Mouse (Mus musculus) limb, embryonic 11.5 days (tissue): Measurements from ENCODE around the gene Dpy19l1. TPM values are rescaled to one million over a fixed set of nuclear protein-coding genes. Genes with fewer than 3 reads are reported as not detected.

Experiments used
- ATAC-seq: fragments of 200-750 bp; cut with Nextera tagmentation; 2 replicates; pipeline ENCODE4 v1.8.0; 2017; ENCODE audit warnings: low read depth; ENCODE audit not compliant: insufficient number of reproducible peaks, low FRiP score, low TSS enrichment
- DNase-seq: peaks from one replicate; pipeline ENCODE4 v3.0.0-alpha.2; 2015; ENCODE audit warnings: low spot score
- H3K27ac ChIP-seq: fragments of 300-500 bp; sonication (generic); replicated peaks from 2 replicates; pipeline ENCODE4 v1.5.1; 2014; ENCODE audit warnings: low read depth, mild to moderate bottlenecking, low read length
- H3K27me3 ChIP-seq: fragments of 300-500 bp; sonication (generic); 2 replicates; pipeline ENCODE4 v1.6.1; 2014; ENCODE audit warnings: mild to moderate bottlenecking, low read length, mixed read lengths; ENCODE audit not compliant: control insufficient read depth, insufficient read depth
- H3K36me3 ChIP-seq: fragments of 300-500 bp; sonication (generic); 2 replicates; pipeline ENCODE4 v1.6.1; 2014; ENCODE audit warnings: mild to moderate bottlenecking, low read length, moderate library complexity, mixed read lengths; ENCODE audit not compliant: control insufficient read depth, insufficient read depth
- H3K4me1 ChIP-seq: fragments of 300-500 bp; sonication (generic); 2 replicates; pipeline ENCODE4 v1.6.1; 2014; ENCODE audit warnings: low read length, mixed read lengths; ENCODE audit not compliant: control insufficient read depth, insufficient read depth
- H3K4me2 ChIP-seq: fragments of 300-500 bp; sonication (generic); 2 replicates; pipeline ENCODE4 v1.6.1; 2014; ENCODE audit warnings: low read depth, mild to moderate bottlenecking, moderate library complexity; ENCODE audit not compliant: severe bottlenecking
- H3K4me3 ChIP-seq: fragments of 300-500 bp; sonication (generic); 2 replicates; pipeline ENCODE4 v1.5.1; 2014; ENCODE audit warnings: low read depth, low read length
- H3K9ac ChIP-seq: fragments of 300-500 bp; sonication (generic); 2 replicates; pipeline ENCODE4 v1.6.1; 2014; ENCODE audit warnings: mild to moderate bottlenecking, low read length
- H3K9me3 ChIP-seq: fragments of 300-500 bp; sonication (generic); 2 replicates; pipeline ENCODE4 v1.6.1; 2016; ENCODE audit warnings: low read length; ENCODE audit not compliant: control insufficient read depth
- WGBS: fragments of 180-500 bp; shearing (Covaris S2); extraction: QIAGEN DNeasy Blood & Tissue Kit; methylation state at CpG from one replicate; pipeline ENCODE4 v1.1.7; 2014; 5-methylcytosine and 5-hydroxymethylcytosine counted together
- polyA plus RNA-seq: library from polyadenylated mRNA; unstranded; fragments of >200 nt; fragmentation: Nextera tagmentation; extraction: Ambion mirVana; gene quantifications from 2 replicates; pipeline ENCODE4 v1.2.1, GENCODE M21; 2014

The Dpy19l1 gene
- polyA plus RNA-seq, 1 experiment from 2014 or later = 18.7 TPM

DNA sequence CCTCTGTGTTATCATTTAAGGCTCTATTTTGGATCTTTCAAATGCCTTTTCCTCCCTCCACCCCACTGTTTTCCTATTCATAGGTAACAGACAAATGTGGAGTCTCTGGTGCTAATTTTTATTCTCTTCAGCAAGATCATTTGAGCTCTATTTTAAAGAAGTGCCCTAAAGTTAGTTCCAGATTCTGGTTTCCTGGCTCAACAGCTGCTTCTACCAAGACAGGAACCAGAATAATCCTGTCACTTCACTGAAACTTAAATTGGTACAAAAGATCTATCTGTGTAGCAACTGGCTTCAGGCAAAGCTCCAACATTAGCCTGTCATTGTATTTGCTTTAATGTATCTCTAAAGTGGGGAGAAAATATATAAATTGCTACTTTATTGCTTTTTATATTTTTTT, 3.6 kb upstream of the Dpy19l1 start:
- H3K4me1 ChIP-seq = 0 out of 2 replicates have a peak, but pooled peaks cover 2% of the 10 kb centered on the region
- H3K4me3 ChIP-seq = no peak overlapping the region
- no peak overlapping the region for H3K4me2 ChIP-seq
- DNase-seq = no peak
- no peak overlapping the region for H3K9ac ChIP-seq
- no peaks in the 10 kb centered on the region for H3K27me3 ChIP-seq
- ATAC-seq = no peak
- H3K27ac ChIP-seq = no peak overlapping the region
- H3K9me3 ChIP-seq = no peaks in the 10 kb centered on the region
- no peaks in the 10 kb centered on the region for H3K36me3 ChIP-seq

DNA sequence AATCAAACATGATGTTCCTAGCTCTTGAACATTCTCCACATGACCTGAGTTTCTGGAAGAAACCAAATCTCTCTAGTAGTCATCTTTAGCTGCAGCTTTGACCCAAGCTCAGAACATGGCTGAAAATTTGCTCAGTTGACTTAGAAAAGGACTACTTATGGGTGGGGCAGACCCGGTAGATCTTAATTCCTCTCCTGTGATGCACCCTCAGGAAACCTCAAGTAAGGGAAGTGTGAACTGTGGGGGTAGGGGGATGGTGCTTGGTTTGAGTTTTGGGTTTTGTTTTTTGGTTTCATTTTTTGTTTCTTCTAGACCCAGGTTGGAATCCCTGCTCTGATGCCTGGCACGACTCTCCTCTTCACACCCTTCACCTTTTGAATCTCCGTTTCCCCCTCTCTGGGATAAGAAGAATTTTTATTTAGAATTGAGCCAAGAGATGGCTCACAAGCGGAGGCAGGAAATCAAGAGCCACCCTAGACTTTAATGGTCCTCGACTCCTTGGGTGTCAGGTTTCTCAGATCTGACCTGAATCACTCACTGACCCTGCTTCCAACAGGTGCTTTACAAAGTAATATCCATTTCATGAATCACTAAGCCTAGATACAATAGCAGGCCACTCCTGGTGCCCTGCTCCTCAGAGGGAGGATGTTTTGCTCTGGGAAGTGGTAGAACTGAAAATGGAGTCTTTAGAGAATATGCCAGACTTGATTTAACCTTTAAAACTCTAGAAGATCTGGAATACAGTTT, 2.2 kb upstream of the Dpy19l1 start:
- 50% methylated on average over 5 of the region's 5 CpGs for WGBS
- ATAC-seq = no peak

DNA sequence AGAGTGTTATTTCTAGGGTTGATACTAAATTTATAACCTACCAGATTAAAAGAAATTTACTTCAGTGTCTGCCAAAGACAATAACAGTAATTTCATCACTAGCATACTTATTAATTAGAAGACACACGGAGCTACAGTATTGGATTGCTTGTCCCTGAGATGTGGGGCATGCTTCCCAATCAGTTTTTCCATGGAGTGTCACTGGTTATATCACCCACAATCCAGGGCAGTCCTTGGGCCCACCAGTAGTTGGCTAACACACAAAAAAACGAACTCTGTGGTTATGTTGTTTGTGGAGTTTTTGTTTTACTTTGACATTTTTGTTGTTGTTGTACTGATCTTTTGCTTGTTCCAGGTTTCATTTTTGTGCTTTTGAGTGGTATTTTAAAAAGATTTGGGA, 1.4 kb upstream of the Dpy19l1 start:
- Histone ChIP-seq H3K27me3 (no peaks in the 10 kb centered on the region), H3K4me1 (0 out of 2 replicates have a peak, but pooled peaks cover 6% of the 10 kb centered on the region), H3K9ac (no peak overlapping the region), H3K27ac (no peak overlapping the region), H3K36me3 (no peaks in the 10 kb centered on the region; the same call in 1 of the 2 replicates), H3K4me3 (no peak overlapping the region), H3K9me3 (no peaks in the 10 kb centered on the region), H3K4me2 (no peak overlapping the region)
- 74% methylated on average over 2 of the region's 2 CpGs for WGBS
- no peak for ATAC-seq
- DNase-seq = no peak

More for the DNA sequence above, 2.2 kb upstream of the Dpy19l1 start:
- DNase-seq = no peak
- H3K4me2 ChIP-seq = no peak overlapping the region
- no peak overlapping the region for H3K27ac ChIP-seq
- no peak overlapping the region for H3K4me3 ChIP-seq
- H3K27me3 ChIP-seq = no peaks in the 10 kb centered on the region
- H3K9me3 ChIP-seq = no peaks in the 10 kb centered on the region
- H3K36me3 ChIP-seq = no peaks in the 10 kb centered on the region; the same call in 1 of the 2 replicates
- 0 out of 2 replicates have a peak, but pooled peaks cover 6% of the 10 kb centered on the region for H3K4me1 ChIP-seq
- H3K9ac ChIP-seq = no peak overlapping the region

DNA sequence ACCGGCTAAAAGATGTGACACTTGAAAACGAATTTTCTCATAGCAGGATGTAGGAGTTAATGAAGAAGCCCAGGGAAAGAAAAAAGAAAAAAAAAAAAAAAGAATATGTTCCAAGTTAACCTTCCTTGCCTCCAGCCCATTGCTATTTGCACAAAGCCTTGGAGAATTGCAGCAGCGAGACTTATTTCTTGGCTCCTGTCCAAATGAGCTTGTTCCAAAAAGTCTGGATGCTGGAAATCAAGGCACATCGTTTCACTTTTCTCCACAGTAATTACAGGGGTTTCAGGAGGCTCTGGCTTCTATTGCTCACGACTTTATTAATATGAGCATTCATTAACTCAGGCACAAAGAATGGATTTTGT, 899 bp upstream of the Dpy19l1 start:
- Histone ChIP-seq H3K4me3 (peak overlapping the region; percentile 64), H3K4me1 (0 out of 2 replicates have a peak, but pooled peaks cover 6% of the 10 kb centered on the region), H3K9me3 (no peaks in the 10 kb centered on the region), H3K36me3 (no peaks in the 10 kb centered on the region; the same call in 1 of the 2 replicates), H3K4me2 (peak overlapping the region; percentile 42), H3K27ac (no peak overlapping the region), H3K9ac (no peak overlapping the region), H3K27me3 (no peaks in the 10 kb centered on the region)
- ATAC-seq = no peak
- DNase-seq = no peak
- WGBS = 11% methylated on average over 5 of the region's 5 CpGs

DNA sequence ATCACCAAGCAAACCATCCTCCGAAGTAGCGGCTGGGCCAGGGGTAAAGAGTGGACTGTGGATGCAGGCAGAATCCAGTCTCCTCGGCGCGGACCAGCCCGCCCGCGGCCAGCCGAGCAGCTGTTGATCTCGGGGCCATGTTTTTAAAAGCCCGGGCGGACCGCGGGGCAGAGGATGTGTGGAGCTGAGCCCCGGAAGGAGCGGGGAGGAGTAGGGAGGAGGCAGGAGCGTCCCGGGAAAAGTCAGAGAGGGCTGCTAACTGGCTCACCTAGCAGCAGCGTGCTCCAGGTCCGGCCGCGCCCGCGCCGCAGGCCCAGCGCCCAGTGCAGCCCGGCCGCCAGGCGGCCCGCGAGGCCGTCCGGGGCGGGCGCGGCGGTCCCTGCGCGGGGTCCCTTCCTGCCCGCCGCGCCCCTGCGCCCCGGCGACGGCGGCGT, 352 bp downstream of the Dpy19l1 start:
- peak; percentile 83 for ATAC-seq

DNA sequence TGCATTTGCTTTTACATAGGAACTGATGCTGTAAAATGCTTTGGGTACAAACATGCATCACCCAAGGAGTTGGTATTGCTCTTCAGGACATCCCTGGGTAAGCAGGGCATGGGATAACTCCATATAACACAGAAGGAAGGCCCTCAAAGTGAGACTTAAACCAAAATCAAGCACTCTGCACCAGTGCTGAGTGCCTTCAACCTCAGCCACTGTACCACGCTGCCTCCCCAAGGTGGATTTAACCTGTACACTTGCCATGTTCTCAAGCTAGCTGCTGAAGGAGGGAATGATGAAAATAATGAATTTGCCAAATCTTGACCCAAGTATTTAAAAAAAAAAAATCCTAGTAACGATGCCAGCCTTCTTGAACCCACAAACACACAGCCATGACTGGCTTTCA, 1.3 kb downstream of the Dpy19l1 start:
- H3K27ac ChIP-seq = no peak overlapping the region
- no peak overlapping the region for H3K9ac ChIP-seq

More for the DNA sequence above, 352 bp downstream of the Dpy19l1 start:
- no peaks in the 10 kb centered on the region for H3K9me3 ChIP-seq
- H3K36me3 ChIP-seq = no peaks in the 10 kb centered on the region; the same call in 1 of the 2 replicates
- H3K4me1 ChIP-seq = 0 out of 2 replicates have a peak, but pooled peaks cover 6% of the 10 kb centered on the region
- H3K9ac ChIP-seq = peak overlapping the region; percentile 93
- 0% methylated on average over 32 of the region's 48 CpGs for WGBS
- H3K4me2 ChIP-seq = peak overlapping the region; percentile 59
- peak overlapping the region; percentile 64 for H3K4me3 ChIP-seq
- H3K27ac ChIP-seq = peak overlapping the region; percentile 82
- DNase-seq = peak; percentile 76
- H3K27me3 ChIP-seq = no peaks in the 10 kb centered on the region

DNA sequence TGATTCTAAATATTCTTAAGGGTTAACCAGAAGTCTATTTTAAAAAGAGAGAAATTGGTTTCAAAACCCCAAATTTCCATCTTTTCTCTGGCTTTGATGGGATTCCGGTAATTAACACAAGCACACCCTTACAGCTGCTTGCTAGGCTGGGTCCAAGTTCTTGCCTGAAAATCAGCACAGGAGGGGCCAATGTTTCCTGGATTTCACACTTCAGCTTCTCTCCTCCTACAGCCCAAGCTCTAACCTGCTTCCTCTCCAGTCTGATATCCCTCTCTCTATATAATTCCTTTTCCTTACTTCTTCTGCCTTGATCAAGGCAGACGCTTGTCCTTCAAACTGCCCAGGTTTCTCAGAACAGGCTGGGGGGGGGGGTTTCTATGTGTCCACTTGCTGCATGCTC, 6.7 kb downstream of the Dpy19l1 start:
- H3K9ac ChIP-seq = no peak overlapping the region
- 92% methylated on average over 2 of the region's 2 CpGs for WGBS
- no peaks in the 10 kb centered on the region; the same call in 1 of the 2 replicates for H3K36me3 ChIP-seq
- no peaks in the 10 kb centered on the region for H3K27me3 ChIP-seq
- 0 out of 2 replicates have a peak, but pooled peaks cover 2% of the 10 kb centered on the region for H3K4me1 ChIP-seq
- H3K4me3 ChIP-seq = no peak overlapping the region
- no peak overlapping the region for H3K27ac ChIP-seq
- DNase-seq = no peak
- H3K9me3 ChIP-seq = no peaks in the 10 kb centered on the region
- no peak overlapping the region for H3K4me2 ChIP-seq
- ATAC-seq = no peak

More for the DNA sequence above, 1.3 kb downstream of the Dpy19l1 start:
- Histone ChIP-seq H3K36me3 (no peaks in the 10 kb centered on the region; the same call in 1 of the 2 replicates), H3K27me3 (no peaks in the 10 kb centered on the region), H3K4me3 (peak overlapping the region; percentile 64), H3K9me3 (no peaks in the 10 kb centered on the region), H3K4me2 (peak overlapping the region; percentile 59), H3K4me1 (0 out of 2 replicates have a peak, but pooled peaks cover 6% of the 10 kb centered on the region)
- ATAC-seq = no peak
- 47% methylated on average over 2 of the region's 2 CpGs for WGBS
- peak; percentile 28 for DNase-seq

DNA sequence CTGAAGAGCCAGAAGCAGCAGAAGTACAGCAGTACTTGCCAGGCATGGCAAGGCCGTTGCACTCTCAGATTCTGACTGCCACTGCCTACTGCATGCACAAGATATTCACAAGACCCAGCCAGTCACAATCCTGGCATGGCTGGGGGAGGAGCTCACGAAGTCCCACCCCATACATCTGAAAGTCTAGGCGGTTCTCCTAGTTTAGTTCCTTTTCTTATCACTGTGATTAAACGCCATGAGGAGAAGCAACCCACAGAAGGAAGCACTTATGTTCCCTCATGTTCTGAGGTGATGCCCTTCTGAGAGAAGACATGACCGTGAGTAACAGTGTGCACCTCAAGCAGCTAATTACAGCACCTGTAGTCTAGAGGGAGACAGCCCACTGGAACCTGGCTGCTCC, 12.4 kb downstream of the Dpy19l1 start:
- no peaks in the 10 kb centered on the region for H3K9me3 ChIP-seq
- ATAC-seq = no peak
- H3K4me2 ChIP-seq = no peak overlapping the region
- no peak for DNase-seq
- WGBS = 85% methylated on average over 5 of the region's 5 CpGs
- no peaks in the 10 kb centered on the region for H3K4me1 ChIP-seq
- no peak overlapping the region for H3K4me3 ChIP-seq
- no peaks in the 10 kb centered on the region for H3K27me3 ChIP-seq
- H3K9ac ChIP-seq = no peak overlapping the region
- H3K36me3 ChIP-seq = no peaks in the 10 kb centered on the region
- no peak overlapping the region for H3K27ac ChIP-seq
